Mouse (Mus musculus) layer of hippocampus, postnatal 36 days (tissue): ENCODE measurements around the gene Acod1. TPM values are rescaled to one million over a fixed set of nuclear protein-coding genes. Genes with fewer than 3 reads are reported as not detected.
A peak's percentile ranks its signal among the peaks of the same experiment; 100 is the strongest.

Experiments used
- DNase-seq, 2 experiments: peaks; one replicate each; pipeline ENCODE4 v3.0.0; 2022
- total RNA-seq, 2 experiments: library from RNA; stranded (reverse); gene quantifications; 2 replicates each; pipeline ENCODE4 v1.2.3; 2021

Acod1 gene
- total RNA-seq, result not detected

DNA sequence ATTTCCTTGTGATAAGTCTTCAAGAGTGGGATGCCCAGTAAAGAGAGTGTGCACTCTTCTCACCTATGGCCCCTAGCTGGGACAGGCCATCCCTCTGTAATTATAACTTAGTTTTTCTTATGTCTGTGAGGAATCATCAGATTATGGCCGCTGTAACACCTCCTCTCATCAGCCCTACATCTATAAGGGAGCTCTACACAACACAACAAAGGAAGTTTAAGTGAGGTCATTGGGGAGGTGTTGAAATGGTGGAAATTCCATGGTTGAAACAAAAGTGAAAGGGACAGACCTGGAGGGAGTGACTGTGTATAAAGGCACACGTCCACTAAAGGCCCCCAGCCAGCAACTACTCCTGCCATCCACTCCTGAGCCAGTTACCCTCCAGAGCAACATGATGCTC, at the start of gene Acod1:
Gene Acod1, plus strand, starts transcription at position 301 of the 400 bp plus-strand sequence.
- DNase-seq, result no peak

DNA sequence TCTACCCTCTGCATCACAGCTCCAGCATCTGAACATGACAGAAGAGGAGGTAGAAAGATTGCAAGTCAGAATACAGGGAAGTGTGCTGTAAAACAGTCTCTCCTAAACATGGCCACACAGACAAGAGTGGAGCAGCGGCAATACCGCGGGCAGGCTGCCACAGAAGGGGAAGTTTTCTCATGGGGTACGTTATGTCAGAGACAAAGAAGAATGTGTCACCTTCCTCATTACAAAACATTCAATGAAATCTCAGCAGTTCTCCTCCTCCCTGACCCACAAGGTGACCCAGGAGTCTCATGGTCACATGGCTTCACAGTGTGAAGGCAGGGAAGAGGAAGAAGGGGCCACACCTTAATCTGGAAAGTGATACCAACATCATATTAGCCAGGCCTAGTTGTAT, 39.0 kb upstream of the Acod1 start:
- no peak for DNase-seq

DNA sequence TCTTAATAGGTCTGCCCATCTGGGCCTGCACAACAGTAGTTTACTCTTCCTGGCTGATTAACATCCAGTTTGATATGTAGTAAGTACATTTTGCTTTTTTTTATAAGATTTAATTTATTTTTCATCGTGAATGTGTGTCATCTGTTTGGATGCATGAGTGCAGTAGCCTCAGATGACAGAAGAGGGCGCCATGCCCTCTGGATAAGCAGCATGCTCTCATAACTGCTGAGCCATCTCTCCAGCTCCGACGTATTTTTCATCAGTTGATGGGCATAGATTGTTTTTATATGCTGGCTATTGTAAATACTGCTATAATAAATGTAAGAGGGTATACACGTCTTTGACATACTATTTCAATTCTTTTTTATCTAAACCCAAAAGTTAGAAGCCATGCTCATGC, 35.0 kb upstream of the Acod1 start:
- no peak for DNase-seq

DNA sequence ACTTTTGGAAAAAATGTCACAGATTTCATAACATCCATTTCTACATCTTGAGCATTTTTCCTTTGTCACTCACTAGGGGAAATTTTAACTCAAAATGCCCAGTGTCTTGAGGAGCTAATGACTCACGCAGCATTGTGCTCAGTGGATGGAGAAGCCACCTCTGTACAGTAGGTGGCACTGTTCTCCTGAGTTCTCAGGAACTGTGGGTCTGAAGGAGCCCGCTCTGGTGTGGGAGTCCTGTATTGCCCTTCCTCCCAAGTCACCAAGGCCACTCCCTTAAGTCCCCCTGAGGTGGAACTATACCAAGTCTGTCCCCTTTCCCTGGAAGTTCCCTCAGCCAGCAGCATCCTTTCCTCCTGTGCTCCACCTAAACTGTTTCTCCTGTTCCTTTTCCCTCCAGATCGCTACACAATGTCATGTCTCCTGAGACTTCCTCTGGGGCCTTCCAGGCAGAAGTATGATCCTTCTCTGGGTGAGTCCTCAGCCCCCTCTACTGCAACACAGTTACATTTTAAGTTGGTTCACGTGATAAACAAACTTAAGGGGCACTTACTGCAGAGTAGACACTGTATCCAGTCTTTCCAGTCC, 34.1 kb upstream of the Acod1 start:
- DNase-seq, result peak; percentile 54 to 56

DNA sequence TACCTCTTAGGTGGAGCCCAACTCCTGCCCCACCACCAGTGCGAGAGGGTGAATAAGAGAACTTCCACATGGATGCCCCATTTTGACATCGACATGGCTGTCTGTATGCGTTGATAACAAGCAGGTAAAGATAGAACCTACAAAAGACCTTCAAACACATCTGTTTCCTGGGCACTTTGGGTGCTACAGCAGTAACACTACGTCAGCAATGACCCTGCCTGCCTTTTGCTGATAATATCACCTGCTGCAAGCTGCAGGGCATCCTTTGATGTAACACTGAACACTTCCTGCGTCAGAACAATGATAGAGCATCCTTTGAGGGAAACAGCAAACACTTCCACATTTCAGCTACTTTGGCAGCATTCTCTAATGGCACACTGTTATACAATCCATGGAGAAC, 29.8 kb upstream of the Acod1 start:
- DNase-seq, result no peak

DNA sequence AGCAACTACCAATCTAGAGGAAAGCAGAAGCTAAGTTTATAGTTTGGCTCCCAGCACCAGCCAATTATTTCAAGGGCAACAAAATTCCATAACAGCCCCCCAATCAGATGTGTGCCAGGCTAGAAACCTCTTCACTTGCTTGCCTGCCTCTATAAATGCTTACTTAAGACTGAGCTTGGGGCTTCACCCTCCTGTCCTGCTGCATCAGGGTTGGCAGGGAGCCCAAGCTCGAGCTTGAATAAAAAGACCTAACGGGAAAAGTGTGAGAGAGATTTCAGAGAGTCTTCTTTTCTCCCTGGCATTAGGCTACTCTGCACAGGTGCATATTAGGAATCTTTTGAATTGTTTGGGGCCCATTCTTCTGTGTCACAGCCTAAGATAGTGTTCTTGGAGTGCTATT, 26.7 kb upstream of the Acod1 start:
- no peak for DNase-seq

DNA sequence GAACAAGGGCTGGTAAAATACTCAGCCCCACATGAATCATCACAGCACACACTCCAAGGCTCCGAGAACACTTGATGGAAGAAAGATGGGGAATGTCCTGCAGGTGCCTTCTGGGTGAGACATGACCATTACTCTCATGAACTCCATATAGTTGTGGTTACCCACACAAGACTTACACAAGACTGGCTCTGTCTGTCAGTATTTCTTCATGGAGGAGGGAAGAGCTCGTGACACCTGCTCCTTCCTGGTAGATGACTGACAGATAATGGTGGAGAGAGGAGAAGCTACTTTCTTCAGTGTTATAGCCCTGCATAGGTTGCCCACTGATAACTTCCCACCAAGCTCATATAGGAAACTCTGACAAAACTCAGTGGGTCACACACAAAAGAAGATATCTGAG, 17.6 kb upstream of the Acod1 start:
- DNase-seq, result no peak

DNA sequence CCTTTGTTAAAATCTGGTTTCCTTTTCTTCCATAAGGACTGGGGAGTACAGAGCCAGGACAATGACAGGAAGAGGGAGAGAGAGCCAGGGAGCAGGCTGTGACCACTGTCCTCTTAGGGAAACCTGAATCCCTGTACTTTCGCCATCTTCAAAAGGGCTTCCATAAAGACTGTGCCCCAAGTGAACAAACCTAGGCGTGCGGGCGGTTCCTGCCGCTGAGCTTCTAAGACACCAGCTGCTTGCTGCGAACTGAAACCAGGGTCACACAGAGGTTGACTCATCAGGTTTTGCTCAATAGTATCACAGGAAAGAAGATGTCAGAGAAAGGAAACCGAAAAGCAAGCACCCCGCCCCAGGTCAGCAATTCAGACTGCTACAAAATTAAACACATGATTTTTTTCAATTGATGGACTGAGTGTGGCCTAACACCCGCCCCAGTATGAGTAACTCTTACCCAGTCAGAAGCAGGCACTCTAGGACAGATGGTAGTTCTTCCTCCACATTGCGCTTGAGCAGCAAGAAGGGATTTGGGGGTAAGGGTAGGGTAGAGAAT, 13.4 kb upstream of the Acod1 start:
- DNase-seq, result no peak

DNA sequence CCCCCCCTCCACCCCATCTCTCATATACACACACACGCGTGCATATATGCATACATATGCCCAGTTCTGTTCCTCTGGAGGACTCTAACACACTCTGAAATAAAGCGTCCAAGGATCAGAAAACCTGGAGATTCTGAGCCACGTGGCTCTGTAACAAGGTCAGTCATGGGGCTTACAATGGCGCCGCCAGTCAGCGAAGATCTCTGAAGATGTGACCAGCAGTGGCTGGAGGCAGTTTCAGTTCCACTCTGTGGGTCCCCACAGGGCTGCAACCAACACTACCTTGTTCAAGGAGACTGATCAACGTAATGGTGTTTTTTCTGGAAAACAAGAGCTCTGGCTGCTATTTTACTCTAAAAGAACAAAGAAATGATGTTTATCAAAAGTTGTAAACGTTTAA, 12.7 kb upstream of the Acod1 start:
- no peak for DNase-seq

DNA sequence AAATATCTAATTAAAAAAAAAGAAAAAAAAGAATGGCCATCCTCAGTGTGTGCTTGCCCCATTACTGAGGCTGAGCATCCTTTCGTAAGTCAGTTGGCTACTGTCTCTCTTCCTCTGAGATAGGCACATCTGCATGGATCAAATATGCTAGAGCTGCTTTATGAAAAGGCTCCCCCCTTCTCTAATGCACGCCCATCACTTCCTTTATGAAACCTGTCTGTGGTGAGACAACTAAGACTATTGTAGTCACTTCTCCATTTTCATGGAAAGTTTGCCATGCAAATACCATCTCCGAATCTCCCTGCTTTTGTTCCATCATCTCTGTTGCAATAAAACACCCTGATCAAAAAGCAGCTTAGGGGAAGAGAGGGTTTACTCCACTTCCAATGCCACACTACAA, 9.8 kb upstream of the Acod1 start:
- DNase-seq, result no peak

DNA sequence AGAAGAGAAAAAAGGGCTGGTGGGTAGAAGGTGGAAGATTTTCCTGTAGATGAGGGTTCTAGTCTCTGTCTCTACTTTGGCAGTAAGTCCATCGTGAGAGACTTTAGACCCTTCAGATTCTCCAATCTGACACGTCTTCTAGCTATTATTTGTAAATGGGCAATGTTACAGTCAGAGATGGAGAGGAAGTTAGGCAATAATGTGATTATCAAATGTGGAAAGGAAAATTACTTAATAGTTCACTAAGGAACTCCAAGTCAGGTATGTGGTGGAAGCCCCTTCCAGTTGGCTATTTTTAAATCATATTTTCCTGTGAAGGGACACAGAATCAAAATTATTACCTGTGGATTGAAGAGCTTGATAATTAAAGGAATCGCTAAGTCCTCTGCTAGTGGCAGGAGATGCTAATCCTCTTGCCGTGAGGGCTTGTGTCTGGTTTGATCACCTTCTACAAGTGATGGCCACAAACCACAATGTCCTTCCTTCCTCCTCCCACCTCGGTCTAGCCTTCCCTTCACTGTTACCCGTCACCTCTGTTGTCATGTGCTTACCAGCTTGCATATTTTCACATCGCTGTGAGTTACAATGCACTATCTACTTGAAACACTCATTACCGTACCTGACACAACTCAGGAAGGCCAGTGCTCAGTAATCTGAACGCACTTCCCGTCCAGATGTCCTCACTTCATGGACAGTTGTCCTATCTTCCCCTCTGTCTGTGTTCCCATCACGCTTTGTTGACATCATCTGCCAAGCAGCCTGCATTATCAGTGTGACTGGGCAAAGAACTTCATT, 1.7 kb downstream of the Acod1 start:
- DNase-seq, result no peak

DNA sequence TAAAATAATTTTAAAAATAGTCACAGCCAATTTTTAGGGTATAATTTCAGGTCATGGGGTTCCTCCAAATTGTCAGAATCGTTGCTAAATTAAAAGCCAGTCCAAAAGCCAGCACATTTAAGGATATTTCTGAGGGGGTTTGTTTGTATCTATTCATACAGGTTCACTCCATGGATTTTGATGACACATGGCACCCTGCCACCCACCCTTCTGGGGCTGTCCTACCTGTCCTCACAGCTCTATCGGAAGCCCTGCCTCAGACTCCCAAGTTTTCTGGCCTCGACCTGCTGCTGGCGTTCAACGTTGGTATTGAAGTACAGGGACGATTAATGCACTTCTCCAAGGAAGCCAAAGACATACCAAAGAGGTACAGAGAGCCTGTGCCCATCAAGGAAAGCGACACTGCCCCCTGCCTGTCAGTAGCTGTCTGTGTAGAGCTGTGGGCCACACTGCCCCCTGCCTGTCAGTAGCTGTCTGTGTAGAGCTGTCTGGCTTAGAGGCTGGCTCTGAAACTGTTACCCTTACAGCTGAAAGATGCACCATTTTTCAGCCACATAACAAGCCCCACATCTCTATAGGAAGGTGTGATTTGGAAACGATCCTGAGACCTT, 4.5 kb downstream of the Acod1 start:
- peak; percentile 57 to 64 for DNase-seq

DNA sequence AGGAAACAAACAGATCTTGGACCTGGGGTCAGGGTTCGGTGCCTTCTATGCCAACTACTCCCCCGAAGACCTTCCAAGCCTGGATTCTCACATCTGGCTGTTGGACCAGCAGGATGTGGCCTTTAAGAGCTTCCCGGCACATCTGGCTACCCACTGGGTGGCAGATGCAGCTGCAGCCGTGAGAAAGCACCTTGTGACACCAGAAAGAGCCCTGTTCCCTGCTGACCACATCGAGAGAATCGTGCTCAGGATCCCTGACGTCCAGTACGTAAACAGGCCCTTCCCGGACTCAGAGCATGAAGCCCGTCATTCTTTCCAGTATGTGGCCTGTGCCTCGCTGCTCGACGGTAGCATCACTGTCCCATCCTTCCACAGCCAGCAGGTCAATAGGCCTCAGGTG, 8.0 kb downstream of the Acod1 start:
- no peak for DNase-seq

DNA sequence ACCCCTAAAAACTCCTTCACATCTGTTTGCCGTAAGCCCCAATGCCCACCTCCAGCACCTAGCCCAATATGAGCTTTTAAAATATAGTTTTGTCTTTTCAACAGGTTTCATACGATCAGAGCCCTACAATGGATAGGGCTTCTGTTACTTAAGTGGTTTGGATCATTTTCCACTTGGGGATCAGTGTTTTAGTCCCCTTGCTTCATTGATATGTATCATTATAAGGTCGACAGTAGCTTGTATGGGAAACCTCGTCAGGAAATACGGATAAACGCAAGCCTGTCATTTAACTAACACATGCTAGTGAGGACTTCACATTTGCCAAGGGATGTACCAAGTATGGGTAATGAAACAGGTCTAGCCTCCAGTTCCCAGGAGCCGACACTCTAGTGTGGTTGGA, 9.8 kb downstream of the Acod1 start:
- DNase-seq, result no peak

DNA sequence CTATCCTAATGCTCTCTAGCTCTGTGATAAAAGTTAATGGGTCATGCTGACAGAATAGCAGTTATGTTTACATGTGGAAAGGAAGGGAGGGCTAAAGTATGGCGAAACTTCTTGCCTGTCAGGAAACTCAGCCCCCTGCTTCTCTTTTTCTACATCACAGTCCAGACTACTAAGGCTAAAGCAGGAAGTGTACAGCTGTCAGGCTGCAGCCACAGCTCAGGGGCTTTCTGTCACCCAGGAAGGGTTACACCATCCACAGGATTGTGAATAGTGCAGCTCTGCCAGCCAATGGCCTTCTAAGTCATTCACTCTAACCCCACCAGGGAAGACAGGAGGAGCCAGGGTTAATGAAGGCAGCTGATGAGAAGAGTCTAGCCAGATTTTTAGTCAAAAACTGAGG, 12.2 kb downstream of the Acod1 start:
- DNase-seq, result no peak

DNA sequence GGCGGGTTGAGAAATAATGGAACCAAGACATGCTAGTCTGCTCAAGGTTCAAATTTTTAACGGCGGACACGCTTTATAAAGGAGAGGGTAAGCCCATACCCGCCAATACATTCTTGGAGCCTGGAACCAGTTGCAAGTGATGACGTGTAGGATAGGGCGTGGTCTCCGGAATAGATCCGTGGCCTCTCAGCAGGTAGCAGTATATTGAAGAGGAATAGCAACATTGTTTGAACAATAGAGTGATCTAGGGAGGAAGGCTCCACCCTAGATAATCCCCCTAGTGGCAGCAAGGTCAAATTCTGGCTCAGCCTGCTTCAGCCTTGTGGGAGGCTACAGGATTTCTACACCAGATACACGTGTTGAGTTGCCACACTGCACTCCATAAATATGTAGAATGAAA, 12.7 kb downstream of the Acod1 start:
- DNase-seq, result no peak

DNA sequence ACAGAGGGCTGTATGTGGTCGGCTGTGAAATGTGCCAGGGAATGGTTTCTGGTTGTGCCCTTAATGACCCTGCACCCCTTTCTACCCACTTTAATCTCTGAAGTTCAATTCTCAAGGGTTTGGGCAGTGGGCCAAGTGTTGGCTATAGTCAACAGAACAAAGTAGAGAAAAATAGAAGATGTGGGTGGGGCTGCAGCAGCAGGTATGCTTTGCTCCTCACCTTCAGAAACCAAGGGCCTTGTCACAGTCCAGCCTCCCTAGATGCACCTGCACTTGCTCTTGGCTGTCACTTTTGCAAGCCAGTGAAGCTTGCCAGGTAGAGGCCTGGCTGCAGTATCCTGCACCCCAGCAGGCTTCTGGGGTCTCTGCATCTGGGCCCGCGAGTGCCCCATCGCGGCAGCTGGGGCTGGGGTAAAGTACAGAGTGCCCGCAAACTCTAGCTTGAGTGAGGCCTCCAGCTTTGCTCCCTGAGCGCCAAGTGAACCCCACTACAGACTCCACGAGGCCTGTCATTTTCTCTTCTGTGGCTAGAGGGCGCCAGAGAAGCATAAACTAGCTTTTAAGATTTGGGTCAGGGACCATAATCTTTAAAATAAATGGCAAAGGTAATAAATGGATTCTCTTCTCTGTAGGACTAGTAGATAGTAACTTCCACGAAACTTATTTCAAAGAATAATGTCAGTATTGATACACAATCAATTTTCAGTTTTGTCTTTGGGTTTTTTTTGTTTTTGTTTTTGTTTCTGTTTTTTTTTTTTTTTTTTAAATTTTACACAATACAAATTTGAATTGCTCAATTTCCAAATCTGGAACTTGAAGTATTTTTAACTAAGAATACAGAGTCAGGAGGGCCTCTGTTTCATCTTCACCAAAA, 18.8 kb downstream of the Acod1 start:
- peak; percentile 60 to 67 for DNase-seq

DNA sequence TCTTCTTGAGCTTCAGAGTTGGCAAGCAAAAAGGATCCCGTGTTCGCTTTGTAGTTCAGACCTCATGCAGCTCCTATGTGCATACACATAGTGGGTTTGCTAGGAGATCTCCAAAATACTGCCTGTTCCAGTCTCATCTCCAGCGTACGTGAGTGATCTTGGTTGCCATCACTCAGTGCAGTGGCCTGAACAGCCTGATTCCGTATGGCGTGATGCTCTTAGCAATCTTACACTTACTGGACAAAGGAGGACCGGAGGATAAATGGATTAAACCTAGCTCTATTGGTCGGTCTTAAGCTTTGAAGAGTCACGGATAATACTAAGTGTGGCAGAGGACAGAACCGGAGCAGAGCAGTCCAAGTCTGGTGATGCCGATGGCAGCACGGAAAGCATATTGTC, 22.7 kb downstream of the Acod1 start:
- no peak for DNase-seq

DNA sequence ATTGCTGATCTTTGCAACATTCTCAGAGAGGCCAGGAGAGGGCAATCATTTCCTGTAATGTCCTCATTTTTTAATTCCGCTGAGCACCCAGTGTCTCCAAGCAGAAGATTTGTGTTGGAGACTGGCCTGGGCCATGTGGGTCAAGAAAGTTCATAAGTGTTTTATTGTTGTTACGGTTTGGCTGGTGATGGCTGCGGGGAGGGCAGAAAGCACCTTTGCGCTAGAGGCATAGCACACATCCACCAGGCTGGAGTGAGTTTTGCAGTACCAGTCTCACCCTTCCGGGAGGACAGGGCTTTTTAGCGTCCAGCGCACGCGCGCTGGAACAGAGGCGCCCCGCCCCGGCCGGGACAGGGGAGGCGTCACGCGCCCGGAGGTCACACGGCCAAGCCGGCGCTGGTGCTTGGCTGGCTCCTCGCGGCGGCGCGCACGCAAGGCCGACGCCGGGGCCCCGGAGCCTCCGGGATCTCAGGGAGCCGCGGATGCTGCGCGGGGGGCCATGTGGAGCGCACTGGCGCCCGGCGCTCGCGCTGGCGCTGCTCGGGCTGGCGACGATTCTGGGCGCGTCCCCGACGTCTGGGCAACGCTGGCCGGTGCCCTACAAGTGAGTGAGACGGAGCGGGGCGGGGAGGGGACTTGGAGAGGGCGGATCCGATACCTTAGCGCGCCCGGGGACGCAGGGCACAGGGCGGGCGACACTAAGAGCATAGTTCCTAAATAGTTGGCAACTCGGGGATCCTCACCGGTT, 23.3 kb downstream of the Acod1 start, which contains the start of gene Cln5:
Gene Cln5, plus strand, starts transcription at position 353 of the 748 bp plus-strand sequence.
- peak; percentile 89 to 91 for DNase-seq

DNA sequence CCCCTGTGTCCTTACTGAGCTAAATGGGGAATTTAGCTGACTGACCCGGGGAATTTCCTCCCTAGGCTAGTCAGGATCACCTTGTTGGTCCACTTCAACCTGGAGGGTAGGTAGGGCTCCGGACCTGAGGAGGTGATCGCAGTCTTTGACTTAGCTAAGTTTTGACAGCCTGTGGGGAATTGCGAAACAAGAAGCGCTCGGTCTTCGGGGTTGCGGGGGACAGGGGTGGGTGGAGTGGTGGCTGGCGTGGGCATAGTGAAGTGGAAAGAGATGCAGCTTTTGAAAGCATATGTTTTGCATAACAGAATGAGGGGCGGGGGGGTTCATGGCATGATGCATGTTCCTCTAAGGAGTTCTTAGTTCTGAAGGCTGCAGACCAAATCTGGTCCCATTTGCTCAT, 24.0 kb downstream of the Acod1 start:
- peak; percentile 19 to 31 for DNase-seq

DNA sequence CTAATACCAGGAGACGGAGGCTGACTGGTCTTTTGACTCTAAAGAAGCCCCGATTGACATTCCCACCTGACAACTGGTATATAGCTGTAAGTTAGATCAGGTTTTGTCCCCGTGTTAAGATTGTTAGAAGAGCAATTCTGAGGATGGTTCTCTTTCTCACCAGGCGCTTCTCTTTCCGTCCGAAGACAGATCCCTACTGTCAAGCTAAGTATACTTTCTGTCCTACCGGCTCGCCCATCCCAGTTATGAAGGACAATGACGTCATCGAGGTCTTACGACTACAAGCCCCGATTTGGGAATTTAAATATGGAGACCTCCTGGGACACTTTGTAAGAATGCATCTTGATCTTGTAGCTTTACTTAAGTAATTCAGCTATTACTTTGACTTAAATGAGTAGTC, 24.7 kb downstream of the Acod1 start:
- no peak for DNase-seq

DNA sequence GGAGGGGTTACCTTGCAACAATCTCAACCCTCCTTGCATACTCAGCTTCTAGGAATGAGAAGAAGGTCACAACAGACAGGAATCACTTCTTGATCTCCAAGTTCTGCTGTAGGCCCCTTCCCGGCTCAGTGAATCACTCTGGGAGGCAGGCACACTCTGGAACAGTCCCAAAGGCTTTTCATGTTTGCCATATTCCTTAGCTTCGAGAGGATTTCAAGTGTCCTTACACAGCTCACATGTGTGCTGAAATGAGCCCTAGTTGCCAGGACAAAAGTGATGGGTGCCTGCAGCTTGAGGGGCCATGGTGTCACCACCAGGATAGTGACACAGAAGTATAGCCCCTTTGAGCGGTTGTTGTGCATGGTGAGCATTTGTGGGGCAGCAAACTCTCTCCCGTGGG, 26.0 kb downstream of the Acod1 start:
- no peak for DNase-seq
